Mouse (Mus musculus) gastrocnemius, adult 2 months (tissue): ENCODE data around the gene Pnpla2. TPM values are rescaled to one million over a fixed set of nuclear protein-coding genes. Genes with fewer than 3 reads are reported as not detected.

ENCODE experiments used
- DNase-seq: peaks from one replicate; pipeline ENCODE4 v3.0.0; 2022
- H3K27ac ChIP-seq: fragments of 200-600 bp; 2 replicates; pipeline ENCODE4 v1.8.1; 2022; ENCODE audit warnings: mild to moderate bottlenecking
- H3K4me3 ChIP-seq: fragments of 200-600 bp; 2 replicates; pipeline ENCODE4 v1.8.1; 2022; ENCODE audit warnings: mild to moderate bottlenecking, moderate library complexity
- CTCF ChIP-seq: fragments of 200-600 bp; IDR thresholded peaks from 2 replicates; pipeline ENCODE4 v1.8.1; 2022; ENCODE audit warnings: antibody characterized with exemption, mild to moderate bottlenecking, moderate library complexity
- intact Hi-C: fragments of 180-260 bp; cut with DNase I; formaldehyde crosslinking; loops from one replicate; pipeline ENCODE4 v1.15.1; 2025
- total RNA-seq, 2 experiments: library from RNA; stranded (reverse); gene quantifications; 2 replicates each; pipeline ENCODE4 v1.2.3; 2021

Gene Pnpla2
- total RNA-seq, 2 experiments from 2014 or later = 345 to 348 TPM

DNA sequence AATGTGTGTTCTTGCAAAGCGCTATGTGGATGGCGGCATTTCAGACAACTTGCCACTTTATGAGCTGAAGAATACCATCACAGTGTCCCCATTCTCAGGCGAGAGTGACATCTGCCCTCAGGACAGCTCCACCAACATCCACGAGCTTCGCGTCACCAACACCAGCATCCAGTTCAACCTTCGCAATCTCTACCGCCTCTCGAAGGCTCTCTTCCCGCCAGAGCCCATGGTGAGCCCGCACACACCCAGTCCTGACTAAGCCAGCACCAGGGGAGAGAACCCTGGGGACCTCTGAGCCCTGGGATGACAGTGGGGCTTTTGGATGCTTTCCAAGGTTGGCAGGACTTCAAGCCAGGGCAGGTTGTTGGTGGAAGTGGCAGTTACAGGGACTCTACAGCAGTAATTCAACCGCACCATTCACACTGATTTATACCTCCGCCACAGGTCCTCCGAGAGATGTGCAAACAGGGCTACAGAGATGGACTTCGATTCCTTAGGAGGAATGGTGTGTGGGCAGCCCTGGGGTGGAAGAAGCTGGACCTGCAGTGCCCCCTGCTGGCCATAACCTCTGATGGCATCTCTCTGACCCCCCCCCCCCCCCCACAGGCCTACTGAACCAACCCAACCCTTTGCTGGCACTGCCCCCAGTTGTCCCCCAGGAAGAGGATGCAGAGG is 3.1 kb downstream of the Pnpla2 start:
- peak overlapping the region; percentile 86 for H3K4me3 ChIP-seq
- peak overlapping the region; percentile 100 for H3K27ac ChIP-seq
- DNase-seq = peak; percentile 78
- TF ChIP-seq CTCF = peak; percentile 72
- intact Hi-C loops = loop anchor here (5.0 kb wide), 1 partner anchor 46 kb away; the partner anchor contains the start of gene Gatd1

- no peak for DNase-seq
- Histone ChIP-seq H3K4me3 (peak overlapping the region; percentile 40; the same call in 1 of the 2 replicates), H3K27ac (peak overlapping the region; percentile 94)
- TF ChIP-seq CTCF = no peak; the same call in 1 of the 2 replicates
- intact Hi-C loops = loop anchor here (5.0 kb wide), 1 partner anchor 46 kb away; the partner anchor contains the start of gene Gatd1
Measured at GRCm38 (mm10) chr7:141458661-141459060, 3.7 kb downstream of the Pnpla2 start.

DNA sequence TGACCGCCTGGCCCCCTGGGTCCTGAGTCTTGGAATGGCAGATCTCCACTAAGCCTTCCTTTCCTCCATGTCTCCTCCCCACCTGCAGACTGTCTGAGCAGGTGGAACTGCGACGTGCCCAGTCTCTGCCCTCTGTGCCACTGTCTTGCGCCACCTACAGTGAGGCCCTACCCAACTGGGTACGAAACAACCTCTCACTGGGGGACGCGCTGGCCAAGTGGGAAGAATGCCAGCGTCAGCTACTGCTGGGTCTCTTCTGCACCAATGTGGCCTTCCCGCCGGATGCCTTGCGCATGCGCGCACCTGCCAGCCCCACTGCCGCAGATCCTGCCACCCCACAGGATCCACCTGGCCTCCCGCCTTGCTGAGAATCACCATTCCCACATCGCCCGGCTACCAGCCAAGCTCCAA is 4.3 kb downstream of the Pnpla2 start:
- peak; percentile 65 for DNase-seq
- intact Hi-C loops = loop anchor here (5.0 kb wide), 1 partner anchor 47 kb away; the partner anchor contains the start of gene Gatd1
- TF ChIP-seq CTCF = no peak
- Histone ChIP-seq H3K27ac (peak overlapping the region; percentile 94), H3K4me3 (peak overlapping the region; percentile 40)

DNA sequence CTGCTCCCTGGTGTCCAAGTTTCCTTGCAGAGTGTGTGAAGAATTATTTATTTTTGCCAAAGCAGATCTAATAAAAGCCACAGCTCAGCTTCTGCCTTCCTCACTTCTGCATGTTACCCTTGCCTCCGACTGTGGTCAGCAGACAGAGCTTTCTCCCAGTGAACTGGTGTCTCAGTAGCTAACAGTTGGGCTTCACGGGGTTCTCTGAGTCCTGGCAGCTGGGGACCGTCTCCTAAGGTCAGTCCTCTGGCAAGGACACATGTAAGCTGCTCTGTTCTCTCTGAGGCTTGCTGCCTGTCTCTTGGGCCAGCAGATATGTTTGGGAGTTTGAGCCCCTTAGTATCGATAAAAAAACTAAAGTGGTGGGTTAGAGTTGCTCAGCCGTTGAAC is 5.0 kb downstream of the Pnpla2 start:
- DNase-seq = peak; percentile 69
- H3K27ac ChIP-seq = peak overlapping the region; percentile 94
- no peak for TF ChIP-seq CTCF
- intact Hi-C loops = no loop called here
- H3K4me3 ChIP-seq = peak overlapping the region; percentile 81

- peak; percentile 67 for DNase-seq
- peak within 1 kb of the TSS; percentile 81 for H3K4me3 ChIP-seq
- peak within 1 kb of the TSS; percentile 94 for H3K27ac ChIP-seq
- TF ChIP-seq CTCF = no peak
- intact Hi-C loops = no loop called here
Measured at GRCm38 (mm10) chr7:141460391-141461113, 5.6 kb downstream of the Pnpla2 start, which contains the start of gene Cracr2b. Gene Cracr2b, plus strand, starts transcription at chr7:141461094.

- peak overlapping the region; percentile 81 for H3K4me3 ChIP-seq
- intact Hi-C loops = no loop called here
Measured at GRCm38 (mm10) chr7:141461521-141462332, 6.7 kb downstream of the Pnpla2 start.

DNA sequence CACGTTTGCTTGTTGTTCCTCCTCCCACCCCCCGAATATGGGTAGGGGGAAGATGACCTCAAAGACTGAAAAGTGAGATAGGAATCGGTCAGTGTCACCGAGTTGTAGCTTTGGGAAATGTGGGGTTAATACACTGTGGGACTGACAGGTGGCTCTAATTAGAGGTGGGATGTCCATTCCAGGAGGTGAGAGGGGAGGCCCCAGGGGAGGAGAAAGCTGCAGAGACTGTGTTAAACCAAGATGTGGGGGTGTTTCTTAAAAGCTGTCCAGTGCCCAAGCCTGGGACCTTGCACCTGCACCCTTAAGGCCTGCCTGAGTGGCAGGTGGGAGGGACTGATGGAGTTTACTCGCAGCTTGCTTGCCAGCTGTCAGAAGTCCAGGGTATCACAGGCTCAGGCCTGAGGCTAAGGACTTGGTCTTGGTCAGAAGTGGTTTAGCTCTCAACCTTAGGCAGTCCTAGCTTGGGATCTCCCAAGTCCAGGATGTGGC is 7.4 kb downstream of the Pnpla2 start:
- peak overlapping the region; percentile 81 for H3K4me3 ChIP-seq

More at GRCm38 (mm10) chr7:141461521-141462332, 6.7 kb downstream of the Pnpla2 start:
- H3K27ac ChIP-seq = peak overlapping the region; percentile 94
- peak; percentile 65 for DNase-seq
- TF ChIP-seq CTCF = peak; percentile 42

DNA sequence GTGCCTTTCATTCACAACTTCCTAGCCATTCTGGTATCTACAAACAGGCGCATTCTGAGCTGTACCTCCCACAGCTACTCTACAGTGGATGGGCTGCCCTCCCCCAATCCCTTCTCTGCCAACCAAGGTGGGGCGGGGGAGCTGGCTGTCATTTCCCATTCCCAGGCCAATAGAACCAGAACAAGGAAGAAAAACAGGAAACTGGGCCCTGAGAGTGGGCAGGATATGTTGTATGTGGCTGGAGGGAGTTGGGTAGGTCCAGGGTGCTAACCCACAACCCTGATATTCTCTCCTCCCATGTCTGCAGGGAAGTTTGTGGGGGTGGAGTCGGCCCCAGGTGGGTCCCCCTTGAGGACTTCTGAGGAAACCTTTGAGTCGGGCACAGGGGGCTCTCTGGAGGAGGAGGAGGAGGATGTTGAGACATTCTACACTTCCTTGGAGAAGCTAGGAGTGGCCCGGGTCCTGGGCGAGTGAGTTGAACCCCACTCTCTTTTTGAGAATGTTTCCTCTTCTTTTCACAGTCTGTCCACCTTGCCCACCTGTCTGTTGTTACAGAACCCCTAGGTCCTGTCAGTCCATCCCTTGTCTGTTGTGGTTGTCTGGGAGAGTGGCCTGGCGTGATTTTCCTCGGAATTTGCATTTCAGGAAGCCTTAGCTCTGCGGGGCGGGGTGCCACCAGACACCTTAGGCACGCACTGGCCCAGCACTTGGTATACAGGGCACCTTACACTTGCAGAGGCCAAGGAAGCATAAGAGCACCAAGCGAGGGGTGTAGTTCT is 9.0 kb downstream of the Pnpla2 start:
- peak; percentile 66 for DNase-seq
- intact Hi-C loops = no loop called here
- H3K27ac ChIP-seq = peak overlapping the region; percentile 94
- no peak for TF ChIP-seq CTCF
- H3K4me3 ChIP-seq = peak overlapping the region; percentile 81

More for the DNA sequence above, 7.4 kb downstream of the Pnpla2 start:
- DNase-seq = peak; percentile 77
- H3K27ac ChIP-seq = peak overlapping the region; percentile 94
- no peak for TF ChIP-seq CTCF
- intact Hi-C loops = no loop called here

DNA sequence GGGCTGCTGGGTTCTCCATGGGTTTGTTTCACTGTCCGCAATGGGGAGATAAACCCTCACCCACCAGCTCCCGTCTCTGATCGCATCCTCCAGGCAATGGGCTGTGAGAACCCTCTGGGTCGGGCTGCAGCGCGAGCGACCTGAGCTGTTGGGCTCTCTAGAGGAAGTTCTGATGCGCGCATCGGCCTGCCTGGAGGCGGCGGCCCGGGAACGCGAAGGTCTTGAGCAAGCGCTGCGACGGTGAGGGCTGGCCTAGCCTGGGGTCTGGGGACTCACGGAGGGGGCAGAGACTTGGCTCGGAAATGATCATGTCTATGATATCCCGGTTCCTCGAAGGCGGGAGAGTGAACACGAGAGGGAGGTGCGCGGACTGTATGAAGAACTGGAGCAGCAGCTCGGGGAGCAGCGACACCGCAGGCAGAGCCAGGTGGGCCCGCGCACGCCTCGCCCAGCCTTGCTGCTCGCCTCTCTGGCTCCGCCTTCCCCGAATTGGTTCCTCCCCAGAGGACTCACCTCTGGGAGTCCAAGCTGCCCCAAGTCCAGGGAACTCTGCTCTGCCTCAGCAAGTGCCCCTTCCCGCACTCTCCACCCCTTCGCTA is 9.7 kb downstream of the Pnpla2 start:
- intact Hi-C loops = no loop called here
- Histone ChIP-seq H3K27ac (peak overlapping the region; percentile 94), H3K4me3 (peak overlapping the region; percentile 81)
- no peak for TF ChIP-seq CTCF
- peak; percentile 44 for DNase-seq

DNA sequence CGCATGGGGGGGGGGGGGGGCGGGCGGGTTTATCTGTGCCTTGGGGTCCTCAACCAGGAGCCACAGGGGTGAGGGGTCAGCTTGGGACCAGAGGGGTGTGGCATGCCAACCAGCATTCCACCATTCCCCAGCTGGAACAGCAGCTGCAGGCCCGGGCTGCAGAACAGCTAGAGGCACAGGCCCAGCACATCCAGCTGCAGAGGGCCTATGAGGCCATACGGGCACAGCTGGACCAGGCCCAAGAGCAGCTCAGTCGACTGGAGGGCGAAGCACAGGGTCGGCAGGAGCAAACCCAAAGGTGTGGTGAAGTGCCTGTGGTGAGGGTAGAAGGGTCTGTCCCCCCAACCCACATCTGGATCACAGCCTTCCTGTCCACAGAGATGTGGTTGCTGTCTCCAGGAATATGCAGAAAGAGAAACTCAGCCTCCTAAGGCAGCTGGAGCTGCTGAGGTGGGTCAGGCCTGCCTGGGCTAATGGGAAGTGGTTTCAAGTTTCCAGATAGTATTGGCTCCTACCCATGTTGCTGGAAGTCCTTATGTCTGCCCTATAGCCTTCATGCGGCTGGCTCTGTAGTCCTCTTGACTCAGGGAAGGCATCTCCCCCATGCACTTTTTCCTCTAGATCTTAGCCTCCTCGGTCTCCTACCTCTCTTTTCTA is 10.5 kb downstream of the Pnpla2 start:
- peak; percentile 56 for DNase-seq
- H3K27ac ChIP-seq = peak overlapping the region; percentile 94
- intact Hi-C loops = no loop called here
- TF ChIP-seq CTCF = no peak
- peak overlapping the region; percentile 81 for H3K4me3 ChIP-seq

DNA sequence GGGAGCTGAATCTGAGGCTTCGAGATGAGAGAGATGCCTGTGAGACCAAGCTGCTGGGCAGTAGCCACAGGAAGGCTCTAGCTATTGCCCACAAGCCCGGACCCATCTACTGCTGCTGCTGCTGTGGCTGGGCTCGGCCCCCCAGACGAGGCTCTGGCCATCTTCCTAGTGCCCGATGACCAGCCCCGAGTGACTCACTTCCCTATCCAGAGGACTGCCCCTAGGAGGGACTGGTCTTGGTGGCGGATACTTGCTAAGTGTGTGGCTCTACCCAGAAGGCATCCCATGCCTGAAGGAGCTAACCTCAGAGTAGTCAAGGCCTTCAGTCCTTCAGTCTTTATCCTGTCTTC is 11.0 kb downstream of the Pnpla2 start:
- Histone ChIP-seq H3K4me3 (peak overlapping the region; percentile 81), H3K27ac (peak overlapping the region; percentile 94)
- no peak for TF ChIP-seq CTCF
- intact Hi-C loops = no loop called here
- peak; percentile 61 for DNase-seq
